Mouse (Mus musculus): ENCODE results near the gene Acads. TPM values are rescaled to one million over a fixed set of nuclear protein-coding genes. Genes with fewer than 3 reads are reported as not detected.

Gene Acads
- polyA plus RNA-seq, 1 experiment = 101 TPM

- TF ChIP-seq POLR2A (IDR thresholded peaks at IDR 0.05; ENCODE audit: control insufficient read depth, extremely low read depth, insufficient read depth, low read length, poor library complexity) = no peak
- TF ChIP-seq CTCF (IDR thresholded peaks at IDR 0.05; ENCODE audit: borderline replicate concordance, control insufficient read depth, extremely low read depth, insufficient read depth, low read length, poor library complexity) = no peak
- DNase-seq = no peak
- Histone ChIP-seq H3K36me3 (ENCODE audit: control insufficient read depth, insufficient read depth, low read length) (peaks cover 36% of the 10 kb centered on the region), H3K4me1 (replicated peaks; ENCODE audit: control insufficient read depth, insufficient read depth, low read length) (peaks cover 12% of the 10 kb centered on the region), H3K27ac (ENCODE audit: control insufficient read depth, insufficient read depth, low read length) (no peak overlapping the region), H3K4me3 (ENCODE audit: control insufficient read depth, insufficient read depth, low read length) (no peak overlapping the region), H3K27me3 (ENCODE audit: control insufficient read depth, insufficient read depth, low read length) (no peaks in the 10 kb centered on the region)
- 96% methylated on average over 5 of the region's 5 CpGs for WGBS
These were observed 19.6 kb downstream of the Acads start for GRCm38 (mm10) chr5:115099530-115099929.

DNA sequence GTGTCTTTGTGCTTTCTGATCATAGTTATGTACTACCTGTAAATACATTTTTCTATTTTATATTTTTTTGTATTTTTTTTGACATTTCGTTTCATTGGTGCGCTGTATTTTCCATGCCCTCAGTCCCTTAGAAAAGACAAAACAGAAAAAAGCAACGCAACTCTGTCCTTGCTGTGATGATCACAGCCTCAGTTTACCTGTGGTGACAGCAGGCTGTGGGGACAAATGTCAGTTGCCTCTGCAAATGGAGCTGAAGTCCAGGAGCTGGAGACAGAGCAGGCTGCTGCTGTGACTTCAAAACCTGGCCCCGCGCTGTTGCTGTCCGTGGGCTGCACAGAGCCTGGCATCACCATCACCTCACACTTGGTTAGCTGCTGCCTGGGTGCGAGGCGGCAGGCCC is 21.0 kb downstream of the Acads start, which contains the start of gene Gm10401:
TSS of gene Gm10401 (minus strand) at position 101 of the 400 bp plus-strand sequence.
- H3K27ac ChIP-seq (ENCODE audit: control insufficient read depth, insufficient read depth, low read length) = no peak within 1 kb of the TSS
- no peaks in the 10 kb centered on the region for H3K27me3 ChIP-seq (ENCODE audit: control insufficient read depth, insufficient read depth, low read length)
- H3K4me1 ChIP-seq (replicated peaks; ENCODE audit: control insufficient read depth, insufficient read depth, low read length) = peaks cover 12% of the 10 kb centered on the region
- H3K36me3 ChIP-seq (ENCODE audit: control insufficient read depth, insufficient read depth, low read length) = peaks cover 36% of the 10 kb centered on the region
- H3K4me3 ChIP-seq (ENCODE audit: control insufficient read depth, insufficient read depth, low read length) = no peak within 1 kb of the TSS
- no peak for DNase-seq
- 99% methylated on average over 8 of the region's 8 CpGs for WGBS
- TF ChIP-seq POLR2A (IDR thresholded peaks at IDR 0.05; ENCODE audit: control insufficient read depth, extremely low read depth, insufficient read depth, low read length, poor library complexity) (no peak), CTCF (IDR thresholded peaks at IDR 0.05; ENCODE audit: borderline replicate concordance, control insufficient read depth, extremely low read depth, insufficient read depth, low read length, poor library complexity) (no peak)

- H3K27me3 ChIP-seq (ENCODE audit: control insufficient read depth, insufficient read depth, low read length) = no peaks in the 10 kb centered on the region
- H3K36me3 ChIP-seq (ENCODE audit: control insufficient read depth, insufficient read depth, low read length) = peaks cover 47% of the 10 kb centered on the region
- no peak for TF ChIP-seq POLR2A (IDR thresholded peaks at IDR 0.05; ENCODE audit: control insufficient read depth, extremely low read depth, insufficient read depth, low read length, poor library complexity)
- TF ChIP-seq CTCF (IDR thresholded peaks at IDR 0.05; ENCODE audit: borderline replicate concordance, control insufficient read depth, extremely low read depth, insufficient read depth, low read length, poor library complexity) = no peak
- DNase-seq = no peak
- H3K4me1 ChIP-seq (replicated peaks; ENCODE audit: control insufficient read depth, insufficient read depth, low read length) = peaks cover 26% of the 10 kb centered on the region
- 78% methylated on average over 6 of the region's 6 CpGs for WGBS
- no peak overlapping the region for H3K27ac ChIP-seq (ENCODE audit: control insufficient read depth, insufficient read depth, low read length)
- no peak overlapping the region for H3K4me3 ChIP-seq (ENCODE audit: control insufficient read depth, insufficient read depth, low read length)
These were observed 27.4 kb downstream of the Acads start for GRCm38 (mm10) chr5:115091776-115092175.

- no peak for DNase-seq
- H3K36me3 ChIP-seq (ENCODE audit: control insufficient read depth, insufficient read depth, low read length) = peaks cover 41% of the 10 kb centered on the region
- no peak overlapping the region for H3K4me3 ChIP-seq (ENCODE audit: control insufficient read depth, insufficient read depth, low read length)
- TF ChIP-seq POLR2A (IDR thresholded peaks at IDR 0.05; ENCODE audit: control insufficient read depth, extremely low read depth, insufficient read depth, low read length, poor library complexity) (no peak), CTCF (IDR thresholded peaks at IDR 0.05; ENCODE audit: borderline replicate concordance, control insufficient read depth, extremely low read depth, insufficient read depth, low read length, poor library complexity) (no peak)
- 66% methylated on average over 3 of the region's 3 CpGs for WGBS
- no peak overlapping the region for H3K27ac ChIP-seq (ENCODE audit: control insufficient read depth, insufficient read depth, low read length)
- H3K27me3 ChIP-seq (ENCODE audit: control insufficient read depth, insufficient read depth, low read length) = no peaks in the 10 kb centered on the region
- H3K4me1 ChIP-seq (replicated peaks; ENCODE audit: control insufficient read depth, insufficient read depth, low read length) = peaks cover 25% of the 10 kb centered on the region
These were observed 28.1 kb downstream of the Acads start for GRCm38 (mm10) chr5:115091015-115091414.

DNA sequence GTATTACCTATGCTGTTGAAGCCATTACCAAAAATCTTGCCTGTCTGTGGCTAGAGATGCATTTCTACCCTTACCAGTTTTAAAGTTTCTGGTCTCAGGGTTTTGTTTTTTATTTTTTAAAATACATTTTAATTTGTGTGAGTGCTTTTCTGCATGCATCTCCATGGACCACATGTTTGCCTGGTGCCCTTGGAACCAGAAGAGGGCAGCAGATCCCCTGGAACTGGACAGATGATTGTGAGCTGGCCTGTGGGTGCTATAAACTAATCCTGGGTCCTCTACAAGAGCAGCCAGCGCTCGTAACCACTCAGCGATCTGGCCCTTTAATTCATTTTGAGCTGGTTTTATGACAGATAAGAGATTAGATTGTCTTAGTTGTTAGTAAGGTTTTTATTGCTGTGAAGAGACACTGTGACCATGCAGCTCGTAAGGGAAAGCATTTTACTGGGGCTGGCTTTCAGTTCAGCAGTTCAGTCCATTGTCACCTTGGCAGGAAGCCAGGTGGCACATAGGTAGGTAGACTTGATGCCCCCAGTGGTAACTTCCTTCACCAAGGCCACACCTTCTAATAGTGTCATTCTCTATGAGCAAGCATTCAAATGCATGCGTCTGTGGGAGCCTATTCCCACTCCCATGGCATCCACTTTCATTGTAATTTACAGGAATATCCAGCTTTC is 29.4 kb downstream of the Acads start:
- peaks cover 43% of the 10 kb centered on the region for H3K36me3 ChIP-seq (ENCODE audit: control insufficient read depth, insufficient read depth, low read length)
- WGBS = 96% methylated on average over 5 of the region's 5 CpGs
- no peak overlapping the region for H3K27ac ChIP-seq (ENCODE audit: control insufficient read depth, insufficient read depth, low read length)
- DNase-seq = no peak
- TF ChIP-seq CTCF (IDR thresholded peaks at IDR 0.05; ENCODE audit: borderline replicate concordance, control insufficient read depth, extremely low read depth, insufficient read depth, low read length, poor library complexity) = no peak
- no peak for TF ChIP-seq POLR2A (IDR thresholded peaks at IDR 0.05; ENCODE audit: control insufficient read depth, extremely low read depth, insufficient read depth, low read length, poor library complexity)
- H3K27me3 ChIP-seq (ENCODE audit: control insufficient read depth, insufficient read depth, low read length) = no peaks in the 10 kb centered on the region
- H3K4me1 ChIP-seq (replicated peaks; ENCODE audit: control insufficient read depth, insufficient read depth, low read length) = peaks cover 16% of the 10 kb centered on the region
- H3K4me3 ChIP-seq (ENCODE audit: control insufficient read depth, insufficient read depth, low read length) = no peak overlapping the region

- H3K36me3 ChIP-seq (ENCODE audit: control insufficient read depth, insufficient read depth, low read length) = peaks cover 51% of the 10 kb centered on the region
- no peak for DNase-seq
- no peak overlapping the region for H3K4me3 ChIP-seq (ENCODE audit: control insufficient read depth, insufficient read depth, low read length)
- peaks cover 27% of the 10 kb centered on the region for H3K4me1 ChIP-seq (replicated peaks; ENCODE audit: control insufficient read depth, insufficient read depth, low read length)
- no peak overlapping the region for H3K27ac ChIP-seq (ENCODE audit: control insufficient read depth, insufficient read depth, low read length)
- no peak for TF ChIP-seq CTCF (IDR thresholded peaks at IDR 0.05; ENCODE audit: borderline replicate concordance, control insufficient read depth, extremely low read depth, insufficient read depth, low read length, poor library complexity)
- no peak for TF ChIP-seq POLR2A (IDR thresholded peaks at IDR 0.05; ENCODE audit: control insufficient read depth, extremely low read depth, insufficient read depth, low read length, poor library complexity)
- H3K27me3 ChIP-seq (ENCODE audit: control insufficient read depth, insufficient read depth, low read length) = no peaks in the 10 kb centered on the region
- 95% methylated on average over 2 of the region's 2 CpGs for WGBS
These were observed 33.5 kb downstream of the Acads start for GRCm38 (mm10) chr5:115085675-115086074.

All from thymus, adult 2 months (tissue).